Mouse (Mus musculus) inflammation-experienced regulatory T-cells, adult 16 weeks (primary cell): ENCODE data around the gene Fez1. TPM values are rescaled to one million over a fixed set of nuclear protein-coding genes. Genes with fewer than 3 reads are reported as not detected.

Source experiments
- polyA plus RNA-seq: library from polyadenylated mRNA; unstranded; fragments of 100-300 nt; shearing (Covaris generic); gene quantifications from one replicate; pipeline ENCODE4 v1.2.1, GENCODE M21; 2017

Gene Fez1
- polyA plus RNA-seq: not detected

DNA sequence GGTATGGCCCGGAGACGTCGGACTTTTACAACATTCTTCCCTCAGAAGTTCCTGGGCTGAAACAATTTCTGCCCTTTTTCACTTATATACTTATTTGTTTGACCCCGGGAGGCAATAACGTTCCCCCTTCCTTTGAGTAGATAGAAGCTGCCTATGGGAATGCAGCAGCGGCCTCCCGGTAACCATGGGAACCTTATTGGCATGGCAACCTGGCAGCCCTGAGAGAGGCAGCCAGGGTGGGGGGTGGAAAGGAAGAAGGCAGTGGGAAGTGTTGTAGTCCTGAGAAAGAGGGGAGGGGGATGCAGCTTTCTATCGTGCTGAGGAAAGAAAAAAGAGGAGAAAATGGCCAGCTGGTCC is at the start of gene Fez1:
Gene Fez1, plus strand, starts transcription at position 221 of the 357 bp plus-strand sequence.

GRCm38 (mm10) chr9:36796781-36797555 is 24.7 kb upstream of the Fez1 start, which contains the start of gene Ei24:
Gene Ei24, minus strand, starts transcription at chr9:36797393.

Other genes with a start within 250 kb of the Fez1 start
- gene Gm17689, start 239.2 kb upstream of the Fez1 start, polyA plus RNA-seq: not detected
- gene A630095E13Rik, start 178.5 kb upstream of the Fez1 start, polyA plus RNA-seq: not detected
- gene Acrv1, start 128.6 kb upstream of the Fez1 start, polyA plus RNA-seq: not detected
- gene Chek1, start 94.8 kb upstream of the Fez1 start, polyA plus RNA-seq: 5.4 TPM
- 283 TPM for gene Stt3a, start 54.2 kb upstream of the Fez1 start, polyA plus RNA-seq
- 26.2 TPM for gene Ei24, start 24.5 kb upstream of the Fez1 start, polyA plus RNA-seq